Mouse (Mus musculus) spleen, embryonic (tissue): Measurements from ENCODE around the gene Gm4869.

Experiments used
- CTCF ChIA-PET: fragments of 350-600 bp; sonication (Branson Sonifier 250); formaldehyde crosslinking; loops from one replicate; lab custom pipeline; 2022; lab: Charles Lee

Gm4869 gene

DNA sequence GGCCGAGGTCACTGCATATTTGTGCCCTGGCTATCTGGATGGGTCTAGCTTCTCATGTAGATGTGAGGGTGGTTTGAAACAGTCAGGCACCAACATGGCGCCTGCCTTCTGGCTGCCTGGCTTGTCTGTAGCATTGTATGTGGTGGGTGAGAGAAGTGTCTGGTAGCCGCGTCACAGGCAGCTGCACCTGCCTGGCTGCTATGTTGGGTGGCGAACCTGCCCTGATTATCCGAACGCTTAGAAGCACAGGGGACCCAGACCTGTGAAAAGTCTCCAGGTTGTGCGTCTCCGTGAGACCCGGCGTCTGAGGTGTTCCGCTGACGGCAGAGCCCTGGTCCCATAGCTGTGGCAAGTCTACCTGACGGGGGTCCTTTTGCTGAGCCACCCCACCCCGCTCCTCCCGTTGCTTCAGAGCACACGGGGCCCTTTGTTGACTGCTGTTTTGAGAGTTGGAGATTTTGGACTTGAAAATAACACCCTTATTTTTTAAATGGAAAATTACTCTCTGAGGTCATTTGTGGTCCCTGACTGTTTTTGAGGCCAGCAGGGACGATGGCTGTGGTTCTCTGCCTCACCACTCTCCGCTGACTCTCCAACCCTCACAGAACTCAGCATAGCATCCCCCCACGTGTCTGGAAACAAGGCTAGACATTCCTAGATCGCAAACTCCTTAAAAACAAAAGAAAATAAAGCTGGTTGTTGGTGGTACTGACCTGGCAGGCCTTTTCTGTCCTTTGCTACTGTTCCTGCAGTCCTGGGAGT is 71.9 kb downstream of the Gm4869 start:
- CTCF ChIA-PET, result interaction anchor here (0.6 to 0.9 kb wide), 2 partner anchors 11 to 99 kb away, joined by 3 read pairs; no protein-coding TSS in a partner anchor

DNA sequence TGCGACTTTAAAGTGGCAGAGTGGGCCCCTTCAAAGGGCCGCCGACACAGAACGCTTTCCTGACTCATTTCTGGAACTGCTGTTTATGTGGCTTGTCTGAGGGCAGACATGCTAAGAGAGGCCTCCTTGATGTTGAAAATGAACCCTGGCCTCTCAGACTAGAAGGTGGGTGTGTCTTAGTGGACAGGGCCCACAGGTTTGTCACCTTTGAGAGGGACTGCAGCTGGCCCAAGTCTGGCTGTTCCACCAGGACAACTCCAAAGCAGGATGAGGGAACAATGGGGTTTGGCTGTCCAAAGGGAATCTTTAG is 72.4 kb downstream of the Gm4869 start:
- CTCF ChIA-PET, result no interaction called here

DNA sequence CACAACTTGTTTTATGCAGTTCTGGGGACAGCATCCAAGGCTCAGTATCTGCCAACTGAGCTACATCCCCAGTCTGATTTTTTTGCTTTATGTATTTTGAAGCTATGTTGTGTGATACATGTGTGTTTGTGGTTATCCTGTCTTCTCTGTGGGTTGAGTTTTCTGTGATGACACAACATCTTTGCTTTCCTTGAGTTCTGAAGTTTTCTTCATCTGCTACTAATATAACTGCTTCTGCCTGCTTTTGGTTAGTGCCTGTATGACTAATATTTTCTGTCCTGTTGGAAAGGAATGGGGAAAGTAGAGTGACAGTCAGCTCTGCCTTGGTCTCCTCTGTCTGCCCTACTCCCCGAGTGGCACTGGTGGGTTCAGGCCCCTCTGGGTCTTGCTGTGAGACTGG is 75.8 kb downstream of the Gm4869 start:
- CTCF ChIA-PET, result no interaction called here

DNA sequence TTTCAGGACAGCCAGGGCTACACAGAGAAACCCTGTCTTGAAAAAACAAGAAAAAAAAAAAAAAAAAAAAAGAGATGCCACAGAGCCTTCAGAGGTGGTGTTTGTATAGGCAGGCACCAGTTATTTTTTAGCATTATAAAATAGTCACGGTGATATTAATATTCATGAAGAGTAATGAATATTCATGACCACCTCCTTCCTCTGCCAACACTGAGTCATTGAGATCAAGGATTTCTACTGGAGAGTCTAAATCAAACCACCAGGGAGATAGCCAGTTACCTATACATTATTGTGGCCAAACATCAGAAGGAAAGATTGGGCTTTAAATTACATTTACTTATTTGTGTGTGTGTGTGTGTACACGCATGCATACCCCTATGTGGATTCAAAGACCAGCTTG is 81.3 kb downstream of the Gm4869 start:
- CTCF ChIA-PET, result no interaction called here

DNA sequence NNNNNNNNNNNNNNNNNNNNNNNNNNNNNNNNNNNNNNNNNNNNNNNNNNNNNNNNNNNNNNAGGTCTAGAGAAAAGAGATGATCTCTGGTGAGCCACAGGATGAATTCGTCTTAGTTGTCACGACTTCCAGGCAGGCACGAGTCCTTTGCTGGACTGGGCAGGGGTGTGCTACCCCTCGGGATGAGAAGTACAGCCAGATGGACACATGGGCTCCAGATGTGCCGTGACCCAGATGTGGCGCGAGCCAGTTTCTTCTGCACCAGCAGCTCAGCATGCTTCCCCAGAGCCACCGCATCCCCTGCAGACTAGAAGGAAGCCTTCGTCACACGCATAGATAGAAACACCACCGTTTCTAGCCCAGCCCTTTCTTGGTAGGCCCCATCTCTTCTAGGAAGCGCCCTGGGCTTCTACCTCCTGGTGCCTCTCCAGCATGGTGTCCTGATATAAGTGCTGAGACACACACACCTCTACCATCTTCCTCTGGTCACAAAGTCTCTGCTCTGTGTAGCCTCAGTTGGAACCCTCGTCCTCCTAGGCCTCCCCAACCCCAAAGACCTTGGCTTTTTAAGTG is 92.8 kb downstream of the Gm4869 start:
- CTCF ChIA-PET, result no interaction called here

DNA sequence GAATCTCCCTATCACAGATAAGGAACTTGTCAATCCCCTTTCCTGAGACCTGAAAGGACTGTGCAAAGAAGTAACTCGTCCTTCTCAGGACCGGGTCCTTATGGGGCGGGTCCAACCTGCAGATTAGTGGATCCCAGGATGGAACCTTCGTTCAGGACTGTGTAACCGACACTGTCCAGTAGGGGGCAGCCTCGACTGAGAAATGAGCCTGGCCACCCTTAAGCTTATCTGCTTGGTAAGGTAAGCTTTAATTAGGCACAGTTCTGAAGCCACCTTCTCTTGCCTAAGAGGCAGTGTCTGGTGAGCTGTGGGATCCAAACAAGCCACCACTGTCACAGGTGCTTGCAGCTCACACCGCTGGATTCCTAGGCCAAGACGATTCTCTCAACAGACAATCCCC is 94.7 kb downstream of the Gm4869 start:
- CTCF ChIA-PET, result interaction anchor here (0.8 to 1.0 kb wide), 3 partner anchors 79 to 210 kb away, joined by 4 to 27 read pairs (median 5); no protein-coding TSS in a partner anchor

DNA sequence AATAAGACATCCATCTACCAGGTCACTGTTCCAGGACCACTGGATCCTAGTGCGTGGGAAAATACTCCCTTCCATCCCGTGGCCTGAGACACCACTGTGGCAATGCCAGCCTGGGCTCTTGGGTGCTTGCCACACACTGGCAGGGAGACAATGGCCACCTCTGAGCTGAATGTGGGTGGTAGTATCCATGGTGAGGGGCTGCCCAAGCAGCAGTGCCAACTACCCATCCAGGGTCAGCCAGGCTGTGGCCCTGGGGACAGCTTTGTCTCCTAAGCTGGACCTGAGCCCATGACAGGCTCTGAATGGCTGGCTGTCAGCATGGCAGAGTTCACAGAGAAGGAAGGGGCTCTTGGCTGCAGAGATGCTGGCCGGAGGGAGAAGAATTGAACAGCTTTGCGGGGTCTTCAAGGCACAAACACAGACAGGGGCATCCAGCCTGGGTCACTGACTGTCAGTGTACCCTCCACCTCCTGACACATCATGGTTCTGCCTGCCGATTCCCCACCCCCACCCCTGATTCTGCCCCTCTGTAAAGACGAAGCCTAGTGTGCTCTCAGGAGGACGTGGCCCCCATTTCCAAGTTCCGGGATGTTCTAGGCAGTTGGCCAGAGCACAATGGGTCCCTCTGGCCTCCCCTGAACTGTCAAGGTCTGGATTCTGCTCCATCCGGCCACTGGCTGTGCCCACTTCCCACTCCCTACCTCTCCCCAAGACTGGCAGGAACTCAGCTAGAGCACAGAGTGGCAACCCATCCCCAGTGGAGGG is 97.5 kb downstream of the Gm4869 start:
- CTCF ChIA-PET, result no interaction called here
